Mouse (Mus musculus) R1 (cell line): ENCODE measurements around the gene Ndufa7.

Experiments
- DNase-seq: peaks from one replicate; pipeline ENCODE4 v3.0.0-alpha.2; 2018; ENCODE audit warnings: low read depth, low spot score

Gene Ndufa7

DNA sequence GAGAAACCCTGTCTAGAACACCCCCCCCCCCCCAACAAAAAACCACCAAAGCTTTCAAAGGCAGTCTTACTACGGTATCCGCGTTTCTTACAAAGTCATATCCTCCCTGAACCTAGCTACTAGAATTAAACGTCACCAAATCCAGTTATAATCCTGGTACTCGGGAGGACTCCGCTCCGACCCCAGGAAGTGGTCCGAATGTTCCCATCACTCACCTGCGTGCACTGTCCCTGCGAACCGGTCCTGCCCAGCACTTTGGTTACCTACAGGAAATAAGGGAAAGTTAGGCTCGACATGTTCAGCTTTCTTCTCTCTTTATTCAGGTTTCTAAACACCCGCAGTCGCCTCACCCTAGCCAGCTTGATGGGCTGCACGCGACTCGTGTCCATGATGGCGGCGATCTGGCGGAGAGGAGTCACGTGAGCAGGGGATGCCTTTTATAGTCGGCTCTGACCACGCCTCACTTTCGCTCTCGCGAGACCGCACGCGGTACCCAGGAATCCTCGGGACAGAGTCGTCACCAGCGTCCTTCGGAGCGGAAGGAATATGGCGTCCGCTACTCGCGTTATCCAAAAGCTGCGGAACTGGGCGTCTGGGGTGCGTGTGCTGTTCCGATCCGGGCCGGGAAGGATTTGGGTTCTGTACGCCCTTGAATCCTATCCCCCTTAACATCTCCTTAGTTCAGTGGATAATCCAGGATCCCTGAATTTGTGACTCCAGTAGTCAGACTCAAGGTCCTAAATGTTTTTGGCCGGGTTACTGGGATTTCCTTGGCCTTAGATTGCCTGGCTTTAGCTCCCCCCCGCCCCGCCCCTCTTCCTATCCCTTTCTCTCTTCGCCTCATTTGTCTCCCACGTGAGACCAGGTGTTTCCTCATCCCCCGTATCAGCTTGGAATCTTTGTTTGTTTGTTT is at the start of gene Ndufa7, which contains the start of gene Rps28:
TSS of gene Ndufa7 (plus strand) at position 489 of the 913 bp plus-strand sequence.
TSS of gene Rps28 (minus strand) at position 479 of the 913 bp plus-strand sequence.
- DNase-seq, result peak; percentile 96

DNA sequence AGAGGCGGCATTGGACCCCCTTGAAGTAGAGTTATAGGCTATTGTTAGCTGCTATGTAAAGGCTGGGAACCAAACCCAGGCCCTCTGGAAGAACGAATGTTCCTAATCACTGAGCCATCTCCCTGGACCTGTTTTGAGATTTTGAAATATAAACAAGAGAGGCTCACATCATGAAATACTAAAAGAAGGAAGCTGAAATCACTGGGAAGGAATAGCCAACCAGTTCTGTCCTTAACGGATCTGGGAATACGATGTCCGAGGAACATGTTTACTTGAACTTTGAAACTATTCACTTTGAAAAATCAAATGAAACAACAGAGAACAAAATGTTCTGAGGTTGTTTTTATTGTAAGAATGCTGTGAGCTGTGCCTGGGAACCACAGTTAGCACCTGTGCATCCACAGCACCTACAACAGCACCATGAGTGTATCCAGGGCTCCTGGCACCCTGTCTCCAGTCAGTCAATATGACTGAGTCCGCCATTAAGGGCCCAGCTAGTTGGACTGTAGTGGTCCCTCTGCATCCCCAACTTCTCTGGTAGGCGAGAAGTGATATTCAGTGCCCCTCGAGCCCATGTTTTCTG is 49.7 kb upstream of the Ndufa7 start:
- DNase-seq, result no peak

DNA sequence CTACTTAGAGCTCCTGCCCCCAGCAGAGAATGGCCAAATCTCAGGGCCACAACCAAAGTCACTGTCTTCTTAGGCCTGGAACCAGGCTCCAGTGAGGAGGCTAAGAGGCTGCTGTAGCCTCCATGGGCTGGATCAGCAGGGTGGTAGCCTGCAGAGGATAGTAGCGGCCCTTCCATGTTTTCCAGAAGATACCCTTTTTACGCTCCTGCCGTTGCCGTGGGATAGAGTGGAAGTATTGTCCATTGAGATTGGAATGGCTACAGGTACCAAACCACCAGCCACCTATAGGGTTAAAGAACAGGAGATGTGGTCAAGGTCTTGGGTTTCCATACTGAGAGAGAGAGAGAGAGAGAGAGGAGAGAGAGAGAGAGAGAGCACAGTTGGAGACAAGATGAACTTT is 49.1 kb upstream of the Ndufa7 start:
- no peak for DNase-seq

DNA sequence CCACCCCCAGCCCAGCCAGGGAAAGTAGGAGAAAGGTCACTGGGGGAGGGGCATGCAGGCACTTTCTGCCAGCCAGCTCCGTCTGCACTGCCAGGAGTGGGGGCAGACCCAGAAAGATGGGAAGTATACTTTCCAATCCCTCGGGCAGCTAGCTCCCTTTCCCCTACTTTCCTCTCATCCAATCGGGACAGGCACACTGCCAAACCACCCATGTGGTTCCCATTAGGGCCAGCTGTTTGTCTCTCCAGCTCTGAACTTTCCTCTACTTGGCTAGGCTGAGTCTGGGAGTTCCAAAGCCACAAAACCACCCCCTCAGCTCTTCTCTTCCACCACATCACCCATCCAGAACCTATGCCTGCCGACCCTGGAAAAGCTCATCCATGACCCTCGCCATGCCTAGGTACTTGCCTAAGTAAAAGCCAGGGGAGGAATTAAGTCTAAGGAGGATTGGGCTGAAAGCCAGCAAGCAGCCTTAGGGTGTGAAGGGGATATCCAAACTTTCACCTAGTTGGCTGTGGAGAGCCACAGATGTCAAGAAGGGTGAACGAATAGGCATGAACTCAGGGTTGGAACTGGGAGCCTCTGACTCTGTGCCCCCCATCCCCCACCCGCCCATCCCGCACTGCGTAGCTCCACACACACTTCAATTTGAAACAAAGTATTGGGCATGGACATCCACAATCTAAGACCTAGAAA is 45.0 kb upstream of the Ndufa7 start:
- peak; percentile 26 for DNase-seq

DNA sequence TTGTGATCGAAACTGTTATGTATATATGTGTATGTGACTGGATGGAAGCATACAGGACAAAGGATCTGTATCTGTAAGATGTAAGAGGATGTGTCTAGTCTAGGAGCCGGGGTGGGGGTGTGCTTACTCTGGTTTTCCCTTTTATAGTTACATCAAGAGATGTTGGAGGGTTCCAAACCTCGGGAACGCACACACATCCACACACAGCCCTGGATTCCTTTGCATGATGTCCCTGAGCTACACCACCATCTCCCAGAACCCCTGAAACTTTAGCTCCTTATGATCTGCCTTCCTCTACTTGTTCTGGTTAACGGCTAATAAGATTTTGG is 44.4 kb upstream of the Ndufa7 start:
- DNase-seq, result no peak

DNA sequence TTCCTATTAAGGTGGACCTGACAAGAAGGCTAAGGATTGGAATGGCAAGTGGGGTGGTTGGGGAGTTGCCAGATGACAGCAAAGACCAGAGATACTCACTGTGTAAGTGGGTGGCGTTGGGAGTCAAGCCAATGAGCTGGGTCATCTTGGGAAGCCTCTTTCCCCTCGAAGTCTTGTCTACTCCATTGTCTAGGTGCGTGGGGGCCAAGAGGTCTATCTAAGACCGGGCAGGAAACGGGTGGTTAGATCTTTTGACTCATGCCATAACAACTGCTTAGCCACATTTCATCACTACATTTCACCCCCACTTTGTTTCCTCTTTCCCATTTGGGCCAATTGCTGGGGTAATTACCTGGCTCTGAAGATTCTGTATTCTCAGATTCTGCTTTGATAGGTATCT is 43.9 kb upstream of the Ndufa7 start:
- DNase-seq, result no peak

DNA sequence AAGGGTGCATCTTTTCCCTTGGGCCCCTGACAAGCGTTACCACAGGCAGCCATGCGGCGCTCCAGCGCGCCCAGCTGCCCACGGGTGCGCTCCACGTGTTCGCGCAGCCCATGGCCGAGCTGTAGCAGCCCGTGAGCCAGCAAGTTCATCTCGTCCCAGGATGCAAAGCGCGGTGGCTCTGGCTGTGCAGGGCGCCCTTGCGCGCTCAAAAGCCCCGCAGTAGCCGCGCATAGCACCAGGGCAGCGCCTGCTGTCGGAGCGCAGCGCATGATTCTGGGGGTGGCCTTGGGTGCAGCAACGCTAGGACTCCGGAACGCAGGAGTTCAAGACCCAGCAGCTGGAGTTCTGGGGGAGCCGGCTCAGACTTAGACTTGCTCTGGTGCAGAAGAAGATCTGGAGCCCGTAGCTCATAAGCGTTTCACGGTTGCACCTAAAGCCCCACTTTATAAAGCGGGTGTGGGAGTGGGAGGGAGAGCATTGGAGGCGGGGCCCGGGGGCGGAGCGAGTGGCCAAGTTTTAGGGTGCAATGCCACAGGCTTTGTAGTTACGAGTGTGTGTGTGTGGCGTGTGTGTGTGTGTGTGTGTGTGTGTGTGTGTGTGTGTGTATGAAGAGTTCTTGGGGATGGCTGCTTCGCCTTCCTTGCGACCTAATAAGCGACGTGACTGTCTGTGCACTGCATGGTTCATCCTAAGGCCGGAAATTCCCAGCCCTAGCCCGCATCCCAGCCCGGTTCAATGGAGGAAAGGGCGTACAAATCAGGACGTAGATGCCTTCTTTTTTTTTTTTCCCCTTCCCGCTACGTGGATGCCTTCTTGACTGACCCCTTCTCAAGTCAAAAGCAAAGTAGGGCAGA is 43.0 kb upstream of the Ndufa7 start, which contains the start of gene Angptl4:
TSS of gene Angptl4 (minus strand) at position 707 of the 854 bp plus-strand sequence.
- peak; percentile 86 for DNase-seq

DNA sequence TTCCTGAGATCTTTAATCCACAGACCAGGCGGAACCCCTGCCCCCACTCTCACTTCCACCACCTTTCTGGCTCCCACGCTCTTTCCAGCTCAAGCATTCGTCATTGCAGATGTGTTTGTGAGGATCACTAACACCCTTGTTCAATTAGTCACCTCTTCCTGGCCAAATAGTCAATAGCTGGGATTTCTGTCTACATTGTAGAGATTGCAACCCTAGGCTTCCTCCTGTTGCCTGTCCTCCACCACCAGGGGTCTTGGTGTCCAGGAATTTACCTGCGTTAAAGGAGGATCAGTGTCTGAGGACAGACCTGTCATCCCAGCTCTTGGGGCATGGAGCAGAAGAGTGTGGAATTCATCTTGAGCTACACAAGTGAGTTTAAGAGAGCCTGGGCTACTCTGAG is 42.3 kb upstream of the Ndufa7 start:
- DNase-seq, result peak; percentile 37

DNA sequence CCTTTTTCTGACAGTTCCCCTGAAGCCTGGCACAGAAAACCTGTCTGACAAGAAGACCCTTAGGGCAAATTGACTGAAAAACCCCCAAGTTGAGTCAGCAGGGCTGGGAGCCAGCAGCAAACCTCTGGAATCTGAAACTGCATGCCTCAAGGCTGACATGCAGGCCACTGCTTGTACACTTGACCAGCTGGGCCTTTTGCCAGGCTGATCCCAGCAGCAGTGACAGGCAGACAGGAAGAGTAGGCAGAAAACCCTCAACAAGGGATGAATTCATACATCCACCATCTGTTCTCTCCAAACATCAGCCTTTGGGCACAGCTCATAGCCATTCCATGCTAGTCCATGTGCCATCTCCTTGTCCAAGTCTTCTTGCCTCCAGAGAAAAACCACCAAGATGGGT is 41.0 kb upstream of the Ndufa7 start:
- DNase-seq, result no peak

DNA sequence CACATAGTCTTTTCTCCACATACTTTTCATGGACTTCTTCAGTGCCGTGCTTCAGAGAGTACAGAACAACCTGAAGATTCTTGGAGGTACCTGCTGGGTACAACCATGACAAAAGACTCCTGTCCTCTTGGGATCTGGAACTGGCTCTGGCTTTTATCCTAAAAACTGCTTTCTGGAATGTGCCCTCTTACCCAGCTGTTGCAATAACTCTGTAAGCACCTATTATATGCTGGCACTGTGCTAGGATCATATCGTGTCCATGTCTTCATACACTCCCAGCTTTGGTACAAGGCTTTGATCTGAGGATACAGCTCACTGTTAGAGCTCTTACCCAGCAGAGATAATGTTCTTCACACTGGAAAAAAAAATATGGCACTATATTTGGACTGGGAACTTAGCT is 39.4 kb upstream of the Ndufa7 start:
- DNase-seq, result no peak

DNA sequence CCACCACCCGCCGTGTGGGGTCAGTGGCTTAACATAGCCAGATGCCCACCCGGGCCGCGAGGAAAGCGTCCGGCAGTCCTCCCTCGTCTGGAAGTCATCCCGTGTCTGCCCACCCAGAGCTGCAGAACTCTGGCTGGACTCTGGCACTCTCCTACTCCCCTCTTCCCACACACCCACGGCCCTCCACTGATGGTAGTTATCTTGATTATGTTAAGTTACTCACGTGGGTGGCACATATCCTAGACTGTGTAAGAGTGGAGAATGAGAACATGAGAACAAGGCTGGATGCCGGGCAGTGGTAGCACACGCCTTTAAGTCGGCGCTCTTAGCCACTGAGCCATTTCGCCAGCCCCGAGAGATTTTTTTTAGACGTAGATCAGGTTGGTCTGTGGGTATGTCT is 38.0 kb upstream of the Ndufa7 start:
- DNase-seq, result no peak

DNA sequence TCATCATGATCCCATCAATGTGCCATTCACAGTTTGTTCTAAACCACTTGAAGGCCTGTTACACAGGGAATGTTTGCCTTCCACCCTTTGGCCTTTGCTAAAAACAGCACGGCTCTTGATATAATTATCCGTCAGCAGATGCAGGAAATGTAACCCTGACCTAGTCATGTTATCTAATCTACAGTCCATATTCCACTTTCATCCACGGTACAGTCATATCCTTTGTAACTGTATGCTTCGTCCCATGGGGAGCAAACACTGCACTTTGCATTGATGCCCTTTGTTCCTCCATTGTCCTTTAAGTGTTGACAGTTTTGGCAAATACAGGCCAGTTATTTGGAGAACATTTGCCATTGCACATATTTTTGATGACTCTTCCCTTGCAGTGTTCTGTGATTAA is 35.6 kb upstream of the Ndufa7 start:
- no peak for DNase-seq

DNA sequence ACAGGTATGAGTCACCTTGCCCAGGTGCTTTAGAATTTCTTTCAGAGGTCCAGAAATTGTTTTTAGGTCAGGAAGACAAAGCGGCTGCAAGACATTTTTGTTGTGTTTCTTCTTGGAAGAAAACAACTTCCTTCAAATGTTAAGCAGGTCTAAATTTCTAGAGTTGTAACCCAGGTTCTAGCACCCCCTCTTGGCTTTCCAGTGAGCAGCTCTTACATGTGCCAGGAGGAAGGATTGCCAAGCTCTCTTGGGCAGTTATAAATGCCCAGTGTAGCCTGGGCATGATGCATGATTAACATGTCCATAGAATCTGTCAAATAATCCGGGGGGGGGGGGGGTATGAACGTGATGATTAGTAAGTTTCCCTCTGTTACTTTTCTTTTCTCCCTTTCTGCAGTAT is 26.1 kb upstream of the Ndufa7 start:
- DNase-seq, result no peak

DNA sequence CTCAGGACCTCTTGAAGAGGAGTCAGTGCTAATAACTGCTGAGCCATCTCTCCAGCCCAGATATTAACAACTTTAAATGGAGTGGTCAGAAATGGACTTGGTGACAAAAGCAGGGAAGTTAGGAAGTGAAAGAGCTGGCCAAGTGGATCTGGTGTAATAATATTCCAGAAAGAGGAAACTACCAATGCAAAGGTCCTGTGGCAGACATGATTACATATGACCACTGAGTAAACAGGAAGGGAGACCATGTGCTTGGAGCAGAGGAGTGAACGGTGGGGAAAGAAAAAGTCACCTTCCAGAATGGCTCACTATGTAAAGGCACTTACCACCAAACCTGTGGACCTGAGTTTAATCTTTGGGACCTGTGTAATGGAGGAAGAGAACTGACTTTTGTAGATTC is 25.1 kb upstream of the Ndufa7 start:
- DNase-seq, result no peak

DNA sequence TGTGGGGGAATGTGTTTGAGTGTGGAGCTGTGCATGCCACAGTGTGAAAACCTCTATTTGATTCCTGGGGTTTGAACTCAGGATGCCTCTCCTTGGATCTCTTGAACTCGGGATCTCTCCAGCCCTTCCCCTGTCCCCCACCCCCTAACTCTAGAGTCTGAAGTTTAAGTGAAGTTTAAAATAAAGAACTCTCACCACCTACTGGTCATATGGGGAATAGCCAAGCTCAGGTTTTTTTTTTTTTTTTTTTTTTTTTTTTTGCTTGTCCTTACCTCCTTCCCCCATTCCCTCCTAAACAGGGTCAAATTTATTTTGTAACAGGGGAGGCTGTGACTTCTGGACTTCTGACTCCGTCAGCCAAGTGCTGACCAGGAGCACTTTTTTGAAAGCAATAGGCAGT is 22.2 kb upstream of the Ndufa7 start:
- peak; percentile 79 for DNase-seq

DNA sequence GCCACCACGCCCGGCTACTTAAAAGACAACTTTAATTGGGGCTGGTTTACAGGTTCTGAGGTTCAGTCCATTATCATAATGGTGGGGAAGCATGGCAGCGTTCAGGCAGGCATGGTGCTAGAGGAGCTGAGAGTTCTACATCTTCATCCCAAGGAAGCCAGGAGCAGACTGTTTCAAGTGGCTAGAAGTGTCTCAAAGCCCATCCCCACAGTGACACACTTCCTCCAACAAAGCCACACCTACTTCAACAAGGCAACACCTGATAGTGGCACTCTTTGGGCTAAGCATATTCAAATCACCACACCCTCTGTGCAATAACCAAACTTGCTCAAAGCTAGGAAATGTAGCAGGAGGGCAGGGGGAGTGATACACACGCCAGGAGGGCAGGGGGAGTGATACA is 20.2 kb upstream of the Ndufa7 start:
- DNase-seq, result peak; percentile 82

DNA sequence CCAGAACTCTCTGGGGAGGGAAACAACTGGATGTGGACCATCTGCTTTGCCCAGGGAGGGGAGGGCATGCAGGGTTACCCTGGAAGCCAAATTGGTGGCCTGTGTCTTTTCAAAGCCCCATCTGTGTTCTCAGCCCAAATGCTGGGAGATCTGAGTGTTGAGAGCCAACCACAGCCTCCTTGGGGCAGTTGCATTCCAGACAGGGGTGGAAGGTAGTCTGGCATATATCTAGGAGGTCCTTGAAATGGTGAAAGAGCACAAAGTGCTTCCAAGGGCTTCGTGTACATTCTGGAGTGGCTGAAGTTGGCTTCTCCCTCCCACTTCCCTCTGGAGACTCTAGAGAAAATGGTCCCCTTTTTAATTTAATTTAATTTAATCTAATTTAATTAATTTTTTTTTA is 19.6 kb upstream of the Ndufa7 start:
- peak; percentile 22 for DNase-seq

DNA sequence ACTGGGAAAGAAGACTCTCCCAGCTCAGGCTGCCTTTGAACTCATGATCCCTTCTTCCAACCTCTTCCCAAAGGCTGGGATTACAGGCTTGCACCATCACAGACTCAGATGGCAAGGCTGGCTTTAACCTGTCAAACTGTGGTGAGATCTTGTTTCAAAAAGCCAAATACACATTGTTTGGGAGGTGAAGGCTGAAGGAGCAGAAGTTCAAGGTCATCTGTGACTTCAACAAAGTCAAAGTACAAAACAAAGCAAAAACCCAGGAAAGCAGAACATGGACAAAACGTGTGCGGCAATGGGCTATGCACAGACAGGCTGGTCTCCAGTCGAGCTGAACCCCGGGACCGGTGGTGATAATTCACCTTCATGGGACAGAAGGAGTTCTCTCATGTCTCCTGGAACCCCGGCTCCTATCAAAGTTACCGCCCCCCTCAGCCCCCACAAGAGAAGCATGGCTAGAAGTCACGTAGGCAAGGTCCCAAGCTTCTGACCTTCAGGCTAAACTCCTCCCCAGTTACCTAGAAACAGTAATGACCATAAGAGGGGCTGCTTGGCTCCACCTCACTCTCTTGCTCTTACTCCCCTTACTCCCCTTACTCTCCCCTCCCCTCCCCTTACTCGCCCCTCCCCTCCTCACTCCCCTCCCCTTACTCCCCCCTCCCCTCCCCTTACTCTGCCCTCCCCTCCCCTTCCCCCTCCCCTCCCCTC is 17.0 kb upstream of the Ndufa7 start:
- DNase-seq, result peak; percentile 94

DNA sequence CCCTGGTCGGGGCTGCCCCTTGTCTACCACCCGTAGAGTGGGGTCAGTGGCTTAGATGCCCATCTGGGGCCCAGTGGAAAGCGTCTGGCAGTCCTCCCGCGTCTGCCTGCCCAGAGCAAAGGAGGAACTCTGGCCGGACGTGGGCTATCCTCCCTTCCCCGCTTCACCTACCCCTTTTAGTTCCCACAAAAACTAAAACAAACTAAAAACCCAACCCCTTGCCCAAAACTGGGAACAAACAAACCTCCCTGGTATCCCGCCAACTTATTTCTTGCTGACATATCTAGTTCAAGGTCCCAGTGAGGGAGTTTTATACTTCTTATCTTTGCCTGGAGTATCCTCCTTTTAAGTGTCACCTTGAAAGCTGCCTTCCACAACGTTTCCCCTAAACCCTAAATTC is 16.2 kb upstream of the Ndufa7 start:
- DNase-seq, result no peak

DNA sequence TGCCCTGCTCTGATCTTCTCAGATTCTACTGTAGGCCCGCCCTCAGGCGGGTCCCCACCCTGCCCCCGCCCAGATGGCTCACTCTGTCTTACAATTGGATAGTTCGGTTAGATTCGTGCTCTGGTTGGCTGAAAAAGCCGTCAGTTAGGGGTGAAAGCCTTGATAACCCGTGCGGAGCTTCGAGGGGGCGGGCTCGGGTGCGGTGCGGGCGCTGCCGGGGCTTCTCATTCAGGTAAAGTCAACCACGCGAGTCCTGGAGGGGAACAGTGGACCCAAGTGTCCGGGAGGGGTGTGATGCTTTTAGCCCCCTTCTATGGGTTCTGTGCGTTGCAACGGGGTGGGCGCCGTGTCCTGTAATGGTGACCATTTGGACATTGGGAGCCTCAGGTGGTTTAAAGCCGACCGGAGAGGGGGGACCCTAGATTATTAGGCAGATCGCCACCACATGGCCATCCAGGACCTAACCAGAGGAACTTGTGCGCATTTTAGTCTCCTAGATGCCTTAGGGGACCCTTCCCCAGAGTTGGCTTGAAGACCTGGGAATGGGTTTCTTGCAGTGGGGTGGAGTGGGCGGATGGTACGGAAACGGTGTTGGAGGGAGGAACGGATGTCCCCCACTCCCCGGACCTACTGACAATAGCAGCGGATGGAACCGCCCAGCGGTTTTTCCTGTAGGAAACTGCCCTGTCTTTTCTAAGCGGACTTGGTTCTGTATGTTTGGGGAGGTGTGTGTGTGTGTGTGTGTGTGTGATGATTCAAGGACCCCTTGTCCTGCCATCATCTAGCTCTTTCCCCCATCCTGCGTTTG is 13.8 kb upstream of the Ndufa7 start, which contains the start of gene Kank3:
TSS of gene Kank3 (plus strand) at position 186 of the 808 bp plus-strand sequence.
- DNase-seq, result peak; percentile 99
